Mouse (Mus musculus) spleen, adult 12 weeks (tissue): Measurements from ENCODE around the gene Fam3c.

Experiments used
- DNase-seq: peaks from one replicate; pipeline ENCODE4 v3.0.0; 2022; ENCODE audit warnings: low spot score

Fam3c gene

DNA sequence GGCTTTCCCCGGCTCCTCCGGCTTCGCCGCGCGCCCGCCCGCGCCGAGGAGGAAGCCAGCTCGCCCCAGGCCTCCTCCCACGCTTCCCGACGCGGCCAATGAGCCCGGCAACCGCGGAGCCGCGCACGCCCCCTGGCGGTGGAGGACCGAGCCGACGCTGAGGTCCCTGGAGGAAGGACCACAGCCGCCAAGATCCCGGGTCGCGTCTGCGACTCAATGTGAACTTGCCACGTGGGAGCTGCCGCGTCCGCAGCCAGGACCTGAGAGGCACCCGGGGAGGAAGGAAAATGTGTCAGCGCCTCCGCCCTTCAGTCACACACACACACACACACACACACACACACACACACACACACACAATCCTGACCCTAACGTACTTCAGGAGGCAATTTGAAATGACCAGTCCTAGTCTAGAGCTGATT is at the start of gene Fam3c:
Fam3c (minus strand) TSS at position 158 of the 422 bp plus-strand sequence.
- DNase-seq = peak; percentile 87

DNA sequence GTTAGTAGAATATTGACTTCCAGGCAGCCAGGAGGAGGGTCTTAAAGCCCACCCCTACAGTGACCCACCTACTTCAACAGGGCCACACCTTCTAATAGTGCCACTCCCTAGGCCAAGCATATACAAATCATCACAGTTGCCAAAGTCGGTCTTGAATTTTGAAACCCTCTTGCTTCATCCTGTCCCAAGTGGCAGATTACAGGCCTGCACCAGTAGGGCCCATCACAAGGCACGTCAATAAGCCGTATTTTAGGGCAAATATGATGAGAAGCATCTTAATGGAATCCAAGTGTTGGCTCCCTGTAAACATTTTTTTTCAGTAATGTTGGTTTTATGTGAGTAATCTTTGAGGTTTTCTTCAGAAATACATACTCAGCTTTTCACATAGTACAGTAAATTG is 49.0 kb upstream of the Fam3c start:
- no peak for DNase-seq

GRCm38 (mm10) chr6:22403736-22404135 is 47.7 kb upstream of the Fam3c start:
- no peak for DNase-seq

GRCm38 (mm10) chr6:22403317-22403716 is 47.3 kb upstream of the Fam3c start:
- DNase-seq = no peak

GRCm38 (mm10) chr6:22402548-22403164 is 46.6 kb upstream of the Fam3c start:
- no peak for DNase-seq

GRCm38 (mm10) chr6:22402037-22402436 is 46.0 kb upstream of the Fam3c start:
- DNase-seq = no peak

DNA sequence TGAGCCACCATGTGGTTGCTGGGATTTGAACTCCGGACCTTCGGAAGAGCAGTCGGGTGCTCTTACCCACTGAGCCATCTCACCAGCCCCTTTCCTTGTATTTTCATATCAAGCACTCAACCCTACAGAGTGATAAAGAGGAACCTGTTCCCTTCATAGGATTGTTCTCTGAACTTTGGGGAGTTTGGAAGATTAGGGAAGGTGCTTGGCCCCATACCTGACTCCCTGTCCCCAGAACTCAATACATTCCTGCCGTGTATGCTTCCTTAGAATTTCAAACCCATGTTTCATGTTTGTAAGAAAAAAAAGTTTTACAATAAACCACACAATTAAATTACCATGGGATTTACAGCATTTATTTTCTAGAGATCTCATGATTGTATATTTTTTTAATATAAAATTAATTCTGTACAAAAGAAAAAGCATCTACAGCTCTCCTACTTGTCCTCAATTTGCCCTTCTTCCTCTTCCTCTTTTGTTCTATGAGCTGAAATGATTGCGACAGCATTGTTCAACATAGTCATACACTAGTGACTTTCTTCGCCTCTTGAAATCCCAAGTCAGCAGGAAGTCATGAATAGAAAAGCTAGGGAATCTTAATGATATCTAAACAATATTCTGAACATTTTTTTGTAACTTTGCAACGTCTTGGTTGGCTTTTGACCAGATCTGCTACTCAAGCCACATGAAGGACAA is 42.2 kb upstream of the Fam3c start:
- DNase-seq = no peak

GRCm38 (mm10) chr6:22395207-22395606 is 39.2 kb upstream of the Fam3c start:
- DNase-seq = no peak

GRCm38 (mm10) chr6:22390654-22391365 is 34.8 kb upstream of the Fam3c start:
- no peak for DNase-seq

GRCm38 (mm10) chr6:22385254-22385870 is 29.3 kb upstream of the Fam3c start:
- no peak for DNase-seq

DNA sequence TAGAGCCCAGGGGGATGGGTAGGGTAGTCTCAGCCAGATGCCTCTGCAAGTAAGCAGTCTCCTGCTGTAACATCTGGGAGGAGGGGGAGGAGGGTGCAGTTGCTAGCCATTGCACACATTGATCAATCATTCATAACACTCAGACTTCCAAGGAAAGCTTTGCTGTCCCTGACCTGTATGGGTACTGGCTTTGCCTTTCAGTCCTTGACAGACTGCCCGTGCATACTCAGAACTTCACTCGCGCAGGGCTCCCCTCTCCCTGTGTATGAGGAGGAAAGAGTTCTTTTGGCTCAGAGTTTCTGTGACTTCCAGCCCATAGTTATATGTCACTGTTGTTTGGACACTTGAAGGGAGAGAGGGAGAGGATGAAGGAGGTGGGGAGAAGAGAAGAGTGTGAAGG is 24.2 kb upstream of the Fam3c start:
- no peak for DNase-seq

GRCm38 (mm10) chr6:22379831-22380230 is 23.8 kb upstream of the Fam3c start:
- DNase-seq = no peak

DNA sequence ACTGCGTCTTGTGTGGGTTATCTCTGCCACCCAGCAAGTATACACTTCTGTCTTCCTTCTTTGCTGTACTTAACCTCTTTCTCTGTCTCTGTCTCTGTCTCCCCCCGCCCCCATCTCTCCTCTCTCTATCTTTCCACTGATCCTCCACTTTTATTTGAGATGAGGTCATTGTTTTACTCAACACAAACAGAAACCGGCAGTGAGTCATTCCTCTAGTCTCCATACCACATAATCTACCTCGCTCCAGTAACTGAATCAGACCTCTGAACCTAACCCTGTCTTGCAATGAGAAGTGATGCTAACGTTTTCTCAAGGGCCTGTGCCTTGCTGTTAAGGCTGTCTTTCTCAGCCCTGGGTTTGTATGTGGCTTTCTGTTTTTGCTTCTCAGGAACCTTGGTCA is 22.4 kb upstream of the Fam3c start:
- no peak for DNase-seq

GRCm38 (mm10) chr6:22374791-22375190 is 18.7 kb upstream of the Fam3c start:
- DNase-seq = no peak

GRCm38 (mm10) chr6:22373476-22373875 is 17.4 kb upstream of the Fam3c start:
- no peak for DNase-seq

DNA sequence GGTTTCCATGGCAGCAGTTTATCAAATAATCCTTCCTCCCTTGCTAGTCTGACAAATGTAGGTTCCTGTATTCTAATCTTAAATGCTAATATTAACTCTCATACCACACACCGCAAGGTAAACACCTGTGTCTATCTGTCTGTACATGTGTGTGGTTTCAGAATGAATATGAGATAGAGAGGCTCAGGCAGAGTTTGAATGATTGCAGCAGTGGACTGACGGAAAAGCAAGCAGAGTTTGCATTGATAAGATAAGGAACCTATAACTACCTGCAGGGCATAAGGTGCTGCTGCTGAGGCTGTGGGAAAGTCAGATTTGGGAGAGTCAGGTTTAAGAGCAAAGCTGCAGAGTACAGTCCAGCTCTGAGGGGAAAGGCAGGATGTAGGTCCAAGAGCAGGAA is 10.9 kb upstream of the Fam3c start:
- no peak for DNase-seq

- DNase-seq = no peak
Measured at GRCm38 (mm10) chr6:22363590-22363989, 7.5 kb upstream of the Fam3c start.

DNA sequence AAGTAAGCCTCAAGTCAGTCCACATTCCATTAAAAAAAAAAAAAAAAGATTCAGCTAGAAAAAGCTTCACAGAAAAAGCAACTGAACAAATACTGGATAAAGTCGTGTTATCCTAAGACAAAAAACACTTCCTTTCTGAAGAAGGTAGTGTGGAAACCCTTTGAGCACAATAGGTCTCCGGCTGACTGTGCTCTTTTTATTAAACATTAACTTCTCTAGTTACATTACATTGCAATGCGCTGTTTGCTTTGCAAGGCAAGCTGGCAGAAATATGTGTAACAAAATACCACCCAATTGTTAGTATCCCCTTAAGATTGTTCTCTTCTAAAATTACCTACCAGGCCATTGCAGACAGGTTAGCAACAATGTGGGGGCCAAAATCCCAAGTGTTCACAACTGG is 5.9 kb upstream of the Fam3c start:
- no peak for DNase-seq

GRCm38 (mm10) chr6:22359019-22359418 is 3.0 kb upstream of the Fam3c start:
- no peak for DNase-seq

- no peak for DNase-seq
Measured at GRCm38 (mm10) chr6:22357351-22357750, 1.3 kb upstream of the Fam3c start.

DNA sequence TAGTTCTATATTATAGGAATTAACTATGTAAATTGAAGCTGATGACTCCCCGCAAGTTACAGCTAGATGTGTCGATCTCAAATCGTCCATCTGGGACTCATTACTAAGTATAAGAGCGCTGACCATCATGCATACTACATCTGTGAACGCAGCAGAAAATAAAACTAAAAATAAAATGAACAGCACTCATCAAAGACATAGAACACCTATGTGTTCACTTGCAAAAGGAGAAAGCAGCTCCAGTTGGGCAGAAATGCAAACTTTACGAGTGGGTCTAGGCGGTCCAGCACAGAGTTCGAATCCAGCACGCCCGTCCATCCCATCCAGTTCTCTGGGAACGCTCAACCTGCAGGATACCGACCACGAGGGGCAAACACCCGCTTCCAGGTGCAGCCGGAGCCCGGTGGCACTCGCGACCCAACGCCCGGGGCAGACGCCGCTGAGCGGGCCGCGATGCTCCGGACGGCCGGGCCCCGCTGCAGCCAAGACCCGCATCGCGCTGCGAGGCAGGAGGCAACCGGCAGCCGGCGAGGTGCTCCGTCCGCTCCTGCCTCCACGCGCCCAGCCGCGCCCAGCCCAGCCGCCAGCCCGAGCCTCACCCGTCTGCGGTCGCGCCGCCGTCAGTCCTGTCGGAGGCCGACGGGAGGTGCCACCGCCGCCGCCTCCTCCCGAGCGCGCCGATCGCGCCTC is 502 bp downstream of the Fam3c start:
- no peak for DNase-seq

DNA sequence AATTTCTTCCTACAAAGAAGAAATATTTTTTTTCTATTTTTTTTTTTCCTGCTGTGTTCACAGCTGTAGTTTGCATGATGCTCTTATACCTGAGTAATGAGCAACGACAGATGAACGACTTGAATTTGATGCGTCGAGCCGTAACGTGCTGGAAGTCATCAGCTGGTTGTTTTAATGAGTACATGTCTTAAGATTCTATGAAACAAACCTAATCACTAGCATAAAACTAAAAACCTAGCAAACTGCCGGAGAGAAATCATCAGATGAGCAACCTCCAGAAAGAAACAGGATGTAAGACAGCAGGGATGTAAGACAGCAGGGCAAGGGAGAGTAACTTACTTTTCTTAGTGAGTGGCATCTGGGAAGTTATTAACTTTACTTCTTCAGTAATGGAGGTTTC is 1.4 kb downstream of the Fam3c start:
- DNase-seq = no peak
